Mouse (Mus musculus): ENCODE results near the gene Trappc11. TPM values are rescaled to one million over a fixed set of nuclear protein-coding genes. Genes with fewer than 3 reads are reported as not detected.

Gene Trappc11
- total RNA-seq (2021), result 10 to 100 TPM; 54.2 to 55.3 TPM

- peak; percentile 95 for DNase-seq
Measured at GRCm38 (mm10) chr8:47533344-47534125, at the start of gene Trappc11, which contains the start of gene Rwdd4a. Trappc11 (minus strand) TSS chr8:47533470. Rwdd4a (plus strand) TSS chr8:47533664.

GRCm38 (mm10) chr8:47581454-47581853, 48.2 kb upstream of the Trappc11 start:
- DNase-seq, result no peak

GRCm38 (mm10) chr8:47573482-47573881, 40.2 kb upstream of the Trappc11 start:
- no peak for DNase-seq

- no peak for DNase-seq
Measured at GRCm38 (mm10) chr8:47570161-47570560, 36.9 kb upstream of the Trappc11 start.

GRCm38 (mm10) chr8:47568098-47568497, 34.8 kb upstream of the Trappc11 start:
- DNase-seq, result no peak

GRCm38 (mm10) chr8:47566551-47566950, 33.3 kb upstream of the Trappc11 start:
- no peak for DNase-seq

GRCm38 (mm10) chr8:47560801-47561200, 27.5 kb upstream of the Trappc11 start:
- no peak for DNase-seq

- DNase-seq, result no peak
Measured at GRCm38 (mm10) chr8:47558274-47558673, 25.0 kb upstream of the Trappc11 start.

GRCm38 (mm10) chr8:47556446-47556845, 23.2 kb upstream of the Trappc11 start:
- DNase-seq, result no peak

GRCm38 (mm10) chr8:47553613-47554012, 20.3 kb upstream of the Trappc11 start:
- DNase-seq, result no peak

GRCm38 (mm10) chr8:47547102-47547501, 13.8 kb upstream of the Trappc11 start:
- no peak for DNase-seq

- DNase-seq, result no peak
Measured at GRCm38 (mm10) chr8:47544094-47544493, 10.8 kb upstream of the Trappc11 start.

GRCm38 (mm10) chr8:47542746-47543145, 9.5 kb upstream of the Trappc11 start:
- no peak for DNase-seq

GRCm38 (mm10) chr8:47538323-47538722, 5.1 kb upstream of the Trappc11 start:
- DNase-seq, result no peak

GRCm38 (mm10) chr8:47528094-47528493, 5.2 kb downstream of the Trappc11 start:
- no peak for DNase-seq

- no peak for DNase-seq
Measured at GRCm38 (mm10) chr8:47513601-47514000, 19.7 kb downstream of the Trappc11 start.

GRCm38 (mm10) chr8:47510930-47511329, 22.3 kb downstream of the Trappc11 start:
- no peak for DNase-seq

- DNase-seq, result no peak
Measured at GRCm38 (mm10) chr8:47505431-47505830, 27.8 kb downstream of the Trappc11 start.

- DNase-seq, result no peak
Measured at GRCm38 (mm10) chr8:47502546-47502945, 30.7 kb downstream of the Trappc11 start.

GRCm38 (mm10) chr8:47501994-47502393, 31.3 kb downstream of the Trappc11 start:
- DNase-seq, result no peak

GRCm38 (mm10) chr8:47495428-47495827, 37.8 kb downstream of the Trappc11 start:
- DNase-seq, result no peak

- no peak for DNase-seq
Measured at GRCm38 (mm10) chr8:47494602-47495153, 38.6 kb downstream of the Trappc11 start.

- DNase-seq, result no peak
Measured at GRCm38 (mm10) chr8:47493106-47493505, 40.2 kb downstream of the Trappc11 start.

GRCm38 (mm10) chr8:47487231-47487630, 46.0 kb downstream of the Trappc11 start:
- no peak for DNase-seq

Data from layer of hippocampus, postnatal 36 days (tissue).